Mouse (Mus musculus) fat pad, adult 2 months (tissue): Measurements from ENCODE around the gene Fbln7.
A peak's percentile ranks its signal among the peaks of the same experiment; 100 is the strongest.

Experiments used
- DNase-seq: peaks from one replicate; pipeline ENCODE4 v3.0.0-alpha.2; 2011; ENCODE audit warnings: low read depth, low spot score; ENCODE audit errors: extremely low read depth

Gene Fbln7

GRCm38 (mm10) chr2:128871656-128872055 is 8.9 kb downstream of the Fbln7 start:
- peak; percentile 45 for DNase-seq

GRCm38 (mm10) chr2:128872256-128872655 is 9.5 kb downstream of the Fbln7 start:
- DNase-seq = no peak

GRCm38 (mm10) chr2:128875526-128875925 is 12.7 kb downstream of the Fbln7 start:
- no peak for DNase-seq

GRCm38 (mm10) chr2:128881236-128881635 is 18.5 kb downstream of the Fbln7 start:
- no peak for DNase-seq

GRCm38 (mm10) chr2:128885225-128885811 is 22.5 kb downstream of the Fbln7 start:
- no peak for DNase-seq

- DNase-seq = no peak
These were observed 25.2 kb downstream of the Fbln7 start for GRCm38 (mm10) chr2:128887866-128888550.

GRCm38 (mm10) chr2:128890661-128891335 is 28.0 kb downstream of the Fbln7 start:
- DNase-seq = no peak

- DNase-seq = no peak
These were observed 29.5 kb downstream of the Fbln7 start for GRCm38 (mm10) chr2:128892180-128892721.

GRCm38 (mm10) chr2:128902843-128903242 is 40.1 kb downstream of the Fbln7 start:
- DNase-seq = no peak

GRCm38 (mm10) chr2:128903661-128904060 is 40.9 kb downstream of the Fbln7 start:
- no peak for DNase-seq

GRCm38 (mm10) chr2:128914978-128915377 is 52.2 kb downstream of the Fbln7 start:
- DNase-seq = no peak

- no peak for DNase-seq
These were observed 53.7 kb downstream of the Fbln7 start for GRCm38 (mm10) chr2:128916528-128916927.

GRCm38 (mm10) chr2:128924799-128925198 is 62.0 kb downstream of the Fbln7 start:
- DNase-seq = peak; percentile 63

GRCm38 (mm10) chr2:128928446-128928845 is 65.7 kb downstream of the Fbln7 start:
- DNase-seq = no peak

- no peak for DNase-seq
These were observed 67.9 kb downstream of the Fbln7 start for GRCm38 (mm10) chr2:128930704-128931103.

GRCm38 (mm10) chr2:128936256-128936655 is 73.5 kb downstream of the Fbln7 start:
- DNase-seq = no peak

- DNase-seq = no peak
These were observed 81.1 kb downstream of the Fbln7 start, which contains the start of gene Zc3h8 for GRCm38 (mm10) chr2:128943538-128944528. Zc3h8 (minus strand) TSS chr2:128944077.
